ENCODE assay signal across 13 mouse cellular contexts in genomic region chr1:55736762-55737288, GRCm38 (mm10).
DNase-seq lines count a peak whose midpoint lies in the region; ATAC-seq and TF ChIP-seq lines count a peak whose summit lies in the region.
"Had no signal": no experiment of that assay in that cellular context is flagged by ENCODE, and none has a peak within 500 bp of the region (broad histone marks: within the 10 kb centered on the region; RNA-seq: fewer than 3 reads in every experiment).

No protein-coding gene starts in this region.

- H3K9me3 ChIP-seq in intestine, embryonic 16.5 days (ENCODE audit: control insufficient read depth, low read length), result no peaks in the 10 kb centered on the region
- no peaks in the 10 kb centered on the region for H3K9me3 ChIP-seq in intestine, postnatal 0 days (ENCODE audit: control insufficient read depth)
- H3K9me3 ChIP-seq: embryonic facial prominence, embryonic 15.5 days; forebrain, embryonic 12.5 days; G1E; heart, embryonic 13.5 days had no signal

- H3K4me2 ChIP-seq in intestine, embryonic 16.5 days (ENCODE audit: low read depth, low read length), result no peak overlapping the region
- H3K4me2 ChIP-seq in intestine, postnatal 0 days (replicated peaks; ENCODE audit: low read depth), result no peak overlapping the region
- H3K4me2 ChIP-seq: embryonic facial prominence, embryonic 15.5 days; forebrain, embryonic 12.5 days; heart, embryonic 13.5 days had no signal

- peak; percentile 13; the same call in 1 of the 2 replicates for ATAC-seq in intestine, embryonic 16.5 days
- no peak for ATAC-seq in intestine, postnatal 0 days

- TF ChIP-seq CTCF in intestine, postnatal 0 days (IDR thresholded peaks at IDR 0.05; ENCODE audit: low read depth), result no peak

- peak; percentile 12 for DNase-seq in ovary, adult 18-20 months (ENCODE audit: low spot score)
- no peak for DNase-seq in ovary, postnatal 36 days (ENCODE audit: low spot score)
- DNase-seq in fat pad, adult 2 months (ENCODE audit: extremely low read depth, low read depth, low spot score), result peak; percentile 92
- DNase-seq in left cerebral cortex, adult 11 months (ENCODE audit: low spot score), result no peak

- H3K9ac ChIP-seq in intestine, embryonic 16.5 days (ENCODE audit: low read depth, low read length), result no peak overlapping the region
- H3K9ac ChIP-seq in intestine, postnatal 0 days (ENCODE audit: low read depth, low read length), result no peak overlapping the region
- H3K9ac ChIP-seq: embryonic facial prominence, embryonic 15.5 days; forebrain, embryonic 12.5 days; forebrain, postnatal 0 days; heart, embryonic 13.5 days had no signal

- no peaks in the 10 kb centered on the region for H3K36me3 ChIP-seq in intestine, embryonic 16.5 days (ENCODE audit: control insufficient read depth, insufficient read depth, low read length)
- no peaks in the 10 kb centered on the region for H3K36me3 ChIP-seq in intestine, postnatal 0 days (ENCODE audit: control insufficient read depth, insufficient read depth)
- H3K36me3 ChIP-seq: embryonic facial prominence, embryonic 15.5 days; forebrain, embryonic 12.5 days; G1E; heart, embryonic 13.5 days had no signal

- 61% methylated on average over 5 of the region's 5 CpGs for WGBS in intestine, embryonic 16.5 days
- 63% methylated on average over 5 of the region's 5 CpGs for WGBS in intestine, postnatal 0 days

- no peaks in the 10 kb centered on the region for H3K27me3 ChIP-seq in intestine, embryonic 16.5 days (replicated peaks; ENCODE audit: control insufficient read depth, insufficient read depth, low read length)
- peaks cover 15% of the 10 kb centered on the region; the same call in 1 of the 2 replicates for H3K27me3 ChIP-seq in intestine, postnatal 0 days (replicated peaks; ENCODE audit: control insufficient read depth, insufficient read depth, low read length)
- H3K27me3 ChIP-seq: embryonic facial prominence, embryonic 15.5 days had no signal

- no peak overlapping the region for H3K4me3 ChIP-seq in intestine, embryonic 16.5 days (ENCODE audit: low read length)
- no peak overlapping the region for H3K4me3 ChIP-seq in intestine, postnatal 0 days (ENCODE audit: low read depth, low read length)
- H3K4me3 ChIP-seq: embryonic facial prominence, embryonic 15.5 days; erythroblast, embryonic 14.5 days; forebrain, embryonic 12.5 days; heart, embryonic 13.5 days had no signal

- H3K27ac ChIP-seq in intestine, embryonic 16.5 days (ENCODE audit: low read length), result no peak overlapping the region
- no peak overlapping the region for H3K27ac ChIP-seq in intestine, postnatal 0 days (ENCODE audit: low read depth, low read length)
- H3K27ac ChIP-seq: embryonic facial prominence, embryonic 15.5 days; forebrain, embryonic 12.5 days; heart, embryonic 13.5 days; hindbrain, postnatal 0 days had no signal

- H3K4me1 ChIP-seq in intestine, embryonic 16.5 days (ENCODE audit: control insufficient read depth, insufficient read depth, low read length), result no peaks in the 10 kb centered on the region
- H3K4me1 ChIP-seq in intestine, postnatal 0 days (replicated peaks; ENCODE audit: control insufficient read depth, insufficient read depth, low read length), result no peaks in the 10 kb centered on the region
- H3K4me1 ChIP-seq: embryonic facial prominence, embryonic 15.5 days; forebrain, embryonic 12.5 days; heart, embryonic 13.5 days had no signal

Comparison
In these comparisons a context has a peak if more than half of its experiments do, and no peak if none do; other contexts are left out.
1. DNase-seq: peak in ovary, adult 18-20 months (single experiment) and fat pad, adult 2 months (single experiment); none in ovary, postnatal 36 days (single experiment) and left cerebral cortex, adult 11 months (single experiment).